Mouse (Mus musculus): ENCODE measurements around the gene Edn3. TPM values are rescaled to one million over a fixed set of nuclear protein-coding genes. Genes with fewer than 3 reads are reported as not detected.

Gene Edn3
- polyA plus RNA-seq, 1 experiment, result 4.2 TPM

DNA sequence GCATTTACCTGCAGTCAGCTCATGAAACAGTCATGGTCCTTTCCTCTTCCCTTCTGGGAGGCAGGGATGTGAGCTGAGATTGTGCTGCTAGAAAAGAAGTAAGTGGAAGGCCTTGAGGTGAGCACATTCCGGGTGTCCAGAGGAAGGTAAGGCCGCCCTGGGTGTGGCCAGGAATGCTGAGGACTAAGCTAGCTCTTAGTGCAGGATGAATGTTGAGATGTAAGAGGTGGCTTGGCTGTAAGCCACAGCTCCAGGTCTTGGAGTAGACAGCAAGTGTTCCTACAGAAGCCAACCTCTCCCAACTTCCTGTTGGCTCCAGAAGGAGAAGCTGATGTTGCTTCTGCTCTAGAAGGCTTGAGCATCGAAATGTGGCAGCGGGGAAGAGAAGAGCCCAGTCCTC lies 67.4 kb downstream of the Edn3 start:
- H3K27me3 ChIP-seq (ENCODE audit: control insufficient read depth, insufficient read depth, low read length), result no peaks in the 10 kb centered on the region
- H3K4me1 ChIP-seq (ENCODE audit: control insufficient read depth, insufficient read depth, low read length), result no peaks in the 10 kb centered on the region
- 93% methylated on average over 4 of the region's 4 CpGs for WGBS
- H3K4me3 ChIP-seq (replicated peaks; ENCODE audit: insufficient read depth, low read depth, low read length), result no peak overlapping the region
- no peak for TF ChIP-seq POLR2A (IDR thresholded peaks at IDR 0.05; ENCODE audit: borderline replicate concordance, insufficient read depth, low read length)
- TF ChIP-seq CTCF (IDR thresholded peaks at IDR 0.05; ENCODE audit: borderline replicate concordance, insufficient read depth, low read depth, low read length), result no peak
- H3K27ac ChIP-seq (ENCODE audit: insufficient read depth, low read length), result no peak overlapping the region
- DNase-seq, result no peak

DNA sequence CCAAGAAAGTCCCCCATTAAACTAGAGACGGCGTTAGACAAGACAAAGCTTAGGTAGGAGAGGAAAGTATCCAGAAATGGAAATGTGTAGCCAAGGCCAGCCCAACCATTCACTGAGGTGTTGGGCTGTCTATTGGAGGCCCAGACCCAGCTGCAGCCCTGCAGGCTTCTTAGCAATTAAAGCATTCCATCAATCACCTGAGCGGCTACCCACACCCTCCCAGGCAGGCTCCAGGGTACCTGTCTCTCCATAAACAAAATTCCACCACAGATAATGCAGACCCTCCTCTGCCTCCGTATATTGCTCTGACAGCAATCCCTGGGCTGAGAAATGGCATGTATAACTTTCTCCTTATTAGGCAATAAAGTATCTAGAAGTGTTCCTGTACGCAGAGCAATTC lies 73.2 kb downstream of the Edn3 start:
- TF ChIP-seq CTCF (IDR thresholded peaks at IDR 0.05; ENCODE audit: borderline replicate concordance, insufficient read depth, low read depth, low read length), result no peak
- TF ChIP-seq POLR2A (IDR thresholded peaks at IDR 0.05; ENCODE audit: borderline replicate concordance, insufficient read depth, low read length), result no peak
- Histone ChIP-seq H3K27me3 (ENCODE audit: control insufficient read depth, insufficient read depth, low read length) (no peaks in the 10 kb centered on the region), H3K27ac (ENCODE audit: insufficient read depth, low read length) (no peak overlapping the region), H3K4me3 (replicated peaks; ENCODE audit: insufficient read depth, low read depth, low read length) (no peak overlapping the region), H3K4me1 (ENCODE audit: control insufficient read depth, insufficient read depth, low read length) (no peaks in the 10 kb centered on the region)
- WGBS, result 86% methylated on average over 5 of the region's 5 CpGs
- DNase-seq, result no peak

Other genes starting within 250 kb of the Edn3 start
- 0.17 and 0.20 TPM in 2 replicates for gene Zfp831, start 117.1 kb upstream of the Edn3 start, polyA plus RNA-seq (2012; rRNA removed)
- 0.31 and 0.35 TPM in 2 replicates for gene Gm14444, start 249.6 kb downstream of the Edn3 start, polyA plus RNA-seq (2012; rRNA removed)